Mouse (Mus musculus) cortical plate, adult 2 months (tissue): ENCODE measurements around the gene Prdm1. TPM values are rescaled to one million over a fixed set of nuclear protein-coding genes. Genes with fewer than 3 reads are reported as not detected.

Experiments used
- H3K27ac ChIP-seq: fragments of 200-500 bp; 2 replicates; pipeline ENCODE4 v1.5.1; 2012; ENCODE audit warnings: low read length, control low read depth, inconsistent platforms; ENCODE audit not compliant: insufficient read depth
- H3K4me1 ChIP-seq: fragments of 200-500 bp; 2 replicates; pipeline ENCODE4 v1.6.1; 2011; ENCODE audit warnings: low read length; ENCODE audit not compliant: control insufficient read depth, insufficient read depth
- H3K4me3 ChIP-seq: fragments of 200-500 bp; 2 replicates; pipeline ENCODE4 v1.5.1; 2011; ENCODE audit warnings: mild to moderate bottlenecking, low read length, control low read depth; ENCODE audit not compliant: insufficient read depth
- CTCF ChIP-seq: fragments of 200-500 bp; IDR thresholded peaks from 2 replicates; pipeline ENCODE4 v1.5.1; 2011; ENCODE audit warnings: mild to moderate bottlenecking, control low read depth, low read length; ENCODE audit not compliant: insufficient read depth; ENCODE audit errors: extremely low read depth
- POLR2A ChIP-seq: fragments of 200-500 bp; IDR thresholded peaks from 2 replicates; pipeline ENCODE4 v1.6.1; 2011; ENCODE audit warnings: mild to moderate bottlenecking, low read length, control low read depth; ENCODE audit not compliant: insufficient read depth; ENCODE audit errors: extremely low read depth
- polyA plus RNA-seq: library from polyadenylated mRNA; depleted of rRNA; stranded (reverse); fragments of >200 nt; gene quantifications from 2 replicates; pipeline ENCODE4 v1.2.3, GENCODE M21; 2012

Prdm1 gene
- polyA plus RNA-seq, 1 experiment: 0.58 TPM

DNA sequence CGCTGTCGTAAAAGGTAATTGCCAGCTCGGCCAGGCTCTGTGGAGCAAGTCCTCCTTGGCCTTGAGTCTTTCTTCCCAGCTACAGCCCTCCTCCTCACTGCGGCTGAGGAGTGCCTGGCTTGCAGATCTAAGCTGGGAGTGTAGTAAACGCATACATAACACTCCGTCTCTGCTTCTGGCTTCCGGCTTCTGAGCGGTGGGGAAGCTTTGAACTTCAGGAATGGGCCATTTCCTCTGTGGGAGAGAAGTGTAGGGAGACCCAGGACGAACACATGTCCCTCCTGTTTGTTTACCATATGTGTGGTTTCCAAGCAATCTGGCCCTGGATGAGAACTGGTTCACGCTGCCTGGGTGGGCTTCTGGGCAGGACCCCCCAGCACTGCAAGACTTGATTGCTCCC is 119.2 kb downstream of the Prdm1 start:
- H3K4me1 ChIP-seq: no peaks in the 10 kb centered on the region
- no peak overlapping the region for H3K4me3 ChIP-seq
- no peak overlapping the region for H3K27ac ChIP-seq
- no peak for TF ChIP-seq POLR2A

DNA sequence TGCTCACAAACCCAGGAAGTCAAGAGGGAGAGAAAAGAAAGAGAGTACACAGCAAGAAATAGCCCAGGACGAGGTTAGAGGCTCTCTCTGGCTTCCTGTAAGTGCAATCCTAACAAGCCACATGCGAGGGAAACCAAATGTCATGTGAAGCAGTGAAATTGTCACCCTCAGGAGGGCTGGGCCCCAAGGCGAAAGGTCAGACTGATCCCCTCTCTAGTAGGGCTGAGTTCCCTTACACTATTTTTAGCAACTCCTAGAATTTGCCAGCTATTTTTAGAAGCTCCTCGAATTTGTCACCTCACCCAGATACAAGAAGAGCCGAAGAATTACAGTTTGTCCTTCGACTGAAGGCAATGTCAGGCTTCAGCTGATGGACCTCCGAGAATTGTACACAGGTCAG is 124.9 kb downstream of the Prdm1 start:
- Histone ChIP-seq H3K4me3 (no peak overlapping the region), H3K4me1 (no peaks in the 10 kb centered on the region), H3K27ac (no peak overlapping the region)
- no peak for TF ChIP-seq POLR2A
- no peak for TF ChIP-seq CTCF

DNA sequence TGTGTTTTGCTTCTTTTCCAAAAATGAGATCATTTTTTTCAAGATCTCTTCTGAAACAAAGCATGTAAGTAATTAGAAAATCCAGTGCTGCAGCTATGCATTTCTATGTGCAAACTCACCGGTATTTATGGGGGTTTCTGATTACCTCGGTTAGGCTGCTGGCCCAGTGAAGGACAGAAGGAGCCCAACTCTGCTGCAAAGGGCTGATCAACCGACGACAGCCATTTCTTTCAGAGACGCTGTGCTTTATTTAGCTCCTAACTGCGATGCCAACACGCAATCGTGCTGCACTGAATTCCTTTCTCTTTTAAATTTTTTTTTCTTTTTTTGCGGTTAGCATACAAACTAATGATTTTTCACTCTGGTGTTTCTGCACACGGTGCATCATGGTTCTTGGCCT is 126.7 kb downstream of the Prdm1 start:
- Histone ChIP-seq H3K27ac (no peak overlapping the region), H3K4me3 (no peak overlapping the region), H3K4me1 (no peaks in the 10 kb centered on the region)
- TF ChIP-seq CTCF: no peak
- no peak for TF ChIP-seq POLR2A

- Histone ChIP-seq H3K27ac (no peak overlapping the region), H3K4me3 (no peak overlapping the region), H3K4me1 (no peaks in the 10 kb centered on the region)
- TF ChIP-seq POLR2A: no peak
- TF ChIP-seq CTCF: no peak
Measured at GRCm38 (mm10) chr10:44400602-44401001, 127.7 kb downstream of the Prdm1 start.

GRCm38 (mm10) chr10:44400119-44400518 is 128.2 kb downstream of the Prdm1 start:
- no peak overlapping the region for H3K27ac ChIP-seq
- TF ChIP-seq CTCF (no peak), POLR2A (no peak)
- H3K4me3 ChIP-seq: no peak overlapping the region
- H3K4me1 ChIP-seq: no peaks in the 10 kb centered on the region

GRCm38 (mm10) chr10:44392855-44393254 is 135.4 kb downstream of the Prdm1 start:
- Histone ChIP-seq H3K4me3 (no peak overlapping the region), H3K27ac (no peak overlapping the region), H3K4me1 (no peaks in the 10 kb centered on the region)
- TF ChIP-seq CTCF (no peak), POLR2A (no peak)

GRCm38 (mm10) chr10:44391509-44392290 is 136.6 kb downstream of the Prdm1 start:
- Histone ChIP-seq H3K27ac (no peak overlapping the region), H3K4me1 (no peaks in the 10 kb centered on the region), H3K4me3 (no peak overlapping the region)
- TF ChIP-seq POLR2A: no peak
- TF ChIP-seq CTCF: no peak

DNA sequence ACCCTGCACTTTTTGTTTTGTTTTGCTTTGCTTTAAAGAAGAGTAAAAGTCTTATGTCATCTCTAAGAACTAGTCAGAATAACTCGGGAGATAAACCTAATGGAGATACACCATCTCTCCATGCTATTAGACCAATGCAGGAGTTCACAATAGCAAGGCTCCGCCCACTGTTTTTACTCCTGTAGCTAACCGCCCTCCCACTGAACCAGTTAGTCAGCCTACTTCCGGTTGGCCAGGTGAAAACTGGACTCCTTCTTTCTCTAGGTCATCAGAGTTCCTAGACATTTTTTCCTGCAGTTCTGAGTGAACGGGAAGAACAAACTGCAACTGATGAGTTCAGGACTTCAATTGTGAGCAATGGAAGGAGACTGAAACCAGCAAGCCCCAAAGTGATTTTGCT is 138.0 kb downstream of the Prdm1 start:
- TF ChIP-seq POLR2A (no peak), CTCF (no peak)
- Histone ChIP-seq H3K27ac (no peak overlapping the region), H3K4me1 (no peaks in the 10 kb centered on the region), H3K4me3 (no peak overlapping the region)

DNA sequence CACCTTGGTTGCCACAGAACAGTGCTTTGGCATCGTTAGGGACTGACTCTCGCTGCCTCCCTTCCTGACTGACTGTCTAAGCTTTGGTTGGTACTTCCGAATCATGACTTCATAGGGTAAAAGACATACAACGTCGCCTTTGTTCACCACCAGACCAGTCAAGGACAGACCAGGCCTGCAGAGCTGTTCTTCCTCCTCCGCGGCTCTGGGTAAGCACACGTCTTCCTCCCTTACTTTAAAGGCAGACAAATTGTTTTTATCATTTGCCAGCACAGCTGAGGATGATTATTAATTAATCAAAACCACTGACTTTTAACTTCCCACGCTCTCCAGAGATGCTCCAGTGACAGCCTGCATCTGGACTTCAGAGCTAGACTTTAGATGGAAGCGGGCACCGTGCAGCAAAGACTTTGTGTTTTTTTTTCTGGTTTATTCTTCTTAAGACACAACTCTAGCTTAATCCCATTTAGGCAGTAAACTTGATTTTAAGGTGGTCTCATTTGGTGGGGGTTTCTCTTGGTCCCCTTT is 139.5 kb downstream of the Prdm1 start:
- H3K4me3 ChIP-seq: no peak overlapping the region
- TF ChIP-seq CTCF: no peak
- no peak overlapping the region for H3K27ac ChIP-seq
- no peaks in the 10 kb centered on the region for H3K4me1 ChIP-seq
